Mouse (Mus musculus): ENCODE data around the gene Hscb. TPM values are rescaled to one million over a fixed set of nuclear protein-coding genes. Genes with fewer than 3 reads are reported as not detected.
A peak's percentile ranks its signal among the peaks of the same experiment; 100 is the strongest.

Gene Hscb
- polyA plus RNA-seq, 1 experiment from 2014 or later: 30.2 TPM

GRCm38 (mm10) chr5:110873160-110873559 lies 33.6 kb upstream of the Hscb start:
- no peaks in the 10 kb centered on the region for H3K9me3 ChIP-seq (replicated peaks; ENCODE audit: control insufficient read depth, low read length)
- H3K27ac ChIP-seq (ENCODE audit: low read depth, low read length): no peak overlapping the region
- WGBS (ENCODE audit: insufficient replicate concordance): 96% methylated on average over 6 of the region's 6 CpGs
- H3K36me3 ChIP-seq (ENCODE audit: control insufficient read depth, insufficient read depth, low read length): no peaks in the 10 kb centered on the region; the same call in 1 of the 2 replicates
- no peak overlapping the region for H3K4me2 ChIP-seq
- H3K4me3 ChIP-seq (ENCODE audit: low read depth, low read length): no peak overlapping the region
- ATAC-seq (replicated peaks; ENCODE audit: insufficient number of reproducible peaks, low FRiP score, low TSS enrichment): no peak
- H3K27me3 ChIP-seq (ENCODE audit: control insufficient read depth, insufficient read depth, low read length): no peaks in the 10 kb centered on the region
- H3K4me1 ChIP-seq (ENCODE audit: control insufficient read depth, insufficient read depth, low read length): peaks cover 11% of the 10 kb centered on the region
- no peak overlapping the region for H3K9ac ChIP-seq (ENCODE audit: low read depth, low read length)

- no peak for ATAC-seq (replicated peaks; ENCODE audit: insufficient number of reproducible peaks, low FRiP score, low TSS enrichment)
- H3K36me3 ChIP-seq (ENCODE audit: control insufficient read depth, insufficient read depth, low read length): peaks cover 3% of the 10 kb centered on the region; the same call in 1 of the 2 replicates
- H3K27ac ChIP-seq (ENCODE audit: low read depth, low read length): peak overlapping the region; percentile 7; the same call in 1 of the 2 replicates
- 59% methylated on average over 8 of the region's 8 CpGs for WGBS (ENCODE audit: insufficient replicate concordance)
- no peak overlapping the region for H3K4me3 ChIP-seq (ENCODE audit: low read depth, low read length)
- H3K4me1 ChIP-seq (ENCODE audit: control insufficient read depth, insufficient read depth, low read length): peaks cover 5% of the 10 kb centered on the region; the same call in 1 of the 2 replicates
- H3K9ac ChIP-seq (ENCODE audit: low read depth, low read length): no peak overlapping the region
- H3K4me2 ChIP-seq: no peak overlapping the region
- H3K27me3 ChIP-seq (ENCODE audit: control insufficient read depth, insufficient read depth, low read length): no peaks in the 10 kb centered on the region
- no peaks in the 10 kb centered on the region for H3K9me3 ChIP-seq (replicated peaks; ENCODE audit: control insufficient read depth, low read length)
Measured at GRCm38 (mm10) chr5:110869242-110869669, 29.7 kb upstream of the Hscb start.

- Histone ChIP-seq H3K4me3 (ENCODE audit: low read depth, low read length) (no peak overlapping the region), H3K27me3 (ENCODE audit: control insufficient read depth, insufficient read depth, low read length) (no peaks in the 10 kb centered on the region), H3K9ac (ENCODE audit: low read depth, low read length) (no peak overlapping the region), H3K27ac (ENCODE audit: low read depth, low read length) (peak overlapping the region; percentile 54), H3K9me3 (replicated peaks; ENCODE audit: control insufficient read depth, low read length) (no peaks in the 10 kb centered on the region), H3K36me3 (ENCODE audit: control insufficient read depth, insufficient read depth, low read length) (peaks cover 5% of the 10 kb centered on the region; the same call in 1 of the 2 replicates), H3K4me1 (ENCODE audit: control insufficient read depth, insufficient read depth, low read length) (peaks cover 5% of the 10 kb centered on the region; the same call in 1 of the 2 replicates), H3K4me2 (no peak overlapping the region)
- ATAC-seq (replicated peaks; ENCODE audit: insufficient number of reproducible peaks, low FRiP score, low TSS enrichment): no peak
- 58% methylated on average over 4 of the region's 4 CpGs for WGBS (ENCODE audit: insufficient replicate concordance)
Measured at GRCm38 (mm10) chr5:110868460-110868859, 28.9 kb upstream of the Hscb start.

- no peak for ATAC-seq (replicated peaks; ENCODE audit: insufficient number of reproducible peaks, low FRiP score, low TSS enrichment)
- Histone ChIP-seq H3K27ac (ENCODE audit: low read depth, low read length) (no peak overlapping the region), H3K9me3 (replicated peaks; ENCODE audit: control insufficient read depth, low read length) (no peaks in the 10 kb centered on the region)
Measured at GRCm38 (mm10) chr5:110860445-110860844, 20.9 kb upstream of the Hscb start.

GRCm38 (mm10) chr5:110859013-110859650 lies 19.6 kb upstream of the Hscb start:
- H3K9ac ChIP-seq (ENCODE audit: low read depth, low read length): peak overlapping the region; percentile 23; the same call in 1 of the 2 replicates
- peak overlapping the region; percentile 73 for H3K27ac ChIP-seq (ENCODE audit: low read depth, low read length)
- peaks cover 3% of the 10 kb centered on the region for H3K36me3 ChIP-seq (ENCODE audit: control insufficient read depth, insufficient read depth, low read length)
- peak overlapping the region; percentile 19; the same call in 1 of the 2 replicates for H3K4me3 ChIP-seq (ENCODE audit: low read depth, low read length)
- no peak; the same call in 1 of the 2 replicates for ATAC-seq (replicated peaks; ENCODE audit: insufficient number of reproducible peaks, low FRiP score, low TSS enrichment)
- H3K9me3 ChIP-seq (replicated peaks; ENCODE audit: control insufficient read depth, low read length): no peaks in the 10 kb centered on the region
- no peaks in the 10 kb centered on the region for H3K27me3 ChIP-seq (ENCODE audit: control insufficient read depth, insufficient read depth, low read length)
- WGBS (ENCODE audit: insufficient replicate concordance): 35% methylated on average over 13 of the region's 13 CpGs
- H3K4me1 ChIP-seq (ENCODE audit: control insufficient read depth, insufficient read depth, low read length): 0 out of 2 replicates have a peak, but pooled peaks cover 5% of the 10 kb centered on the region
- H3K4me2 ChIP-seq: peak overlapping the region; percentile 49

More at GRCm38 (mm10) chr5:110860445-110860844, 20.9 kb upstream of the Hscb start:
- peaks cover 3% of the 10 kb centered on the region for H3K36me3 ChIP-seq (ENCODE audit: control insufficient read depth, insufficient read depth, low read length)
- 82% methylated on average over 5 of the region's 5 CpGs for WGBS (ENCODE audit: insufficient replicate concordance)
- H3K4me3 ChIP-seq (ENCODE audit: low read depth, low read length): no peak overlapping the region
- H3K4me2 ChIP-seq: no peak overlapping the region
- H3K9ac ChIP-seq (ENCODE audit: low read depth, low read length): no peak overlapping the region
- 0 out of 2 replicates have a peak, but pooled peaks cover 5% of the 10 kb centered on the region for H3K4me1 ChIP-seq (ENCODE audit: control insufficient read depth, insufficient read depth, low read length)
- no peaks in the 10 kb centered on the region for H3K27me3 ChIP-seq (ENCODE audit: control insufficient read depth, insufficient read depth, low read length)

- WGBS (ENCODE audit: insufficient replicate concordance): 31% methylated on average over 5 of the region's 5 CpGs
Measured at GRCm38 (mm10) chr5:110857091-110857490, 17.5 kb upstream of the Hscb start.

GRCm38 (mm10) chr5:110852990-110853389 lies 13.4 kb upstream of the Hscb start:
- 82% methylated on average over 1 of the region's 1 CpGs for WGBS (ENCODE audit: insufficient replicate concordance)
- H3K9ac ChIP-seq (ENCODE audit: low read depth, low read length): no peak overlapping the region
- peaks cover 2% of the 10 kb centered on the region for H3K36me3 ChIP-seq (ENCODE audit: control insufficient read depth, insufficient read depth, low read length)
- H3K4me3 ChIP-seq (ENCODE audit: low read depth, low read length): no peak overlapping the region
- H3K4me2 ChIP-seq: no peak overlapping the region
- no peaks in the 10 kb centered on the region for H3K9me3 ChIP-seq (replicated peaks; ENCODE audit: control insufficient read depth, low read length)
- ATAC-seq (replicated peaks; ENCODE audit: insufficient number of reproducible peaks, low FRiP score, low TSS enrichment): no peak
- 0 out of 2 replicates have a peak, but pooled peaks cover 5% of the 10 kb centered on the region for H3K4me1 ChIP-seq (ENCODE audit: control insufficient read depth, insufficient read depth, low read length)
- no peak overlapping the region for H3K27ac ChIP-seq (ENCODE audit: low read depth, low read length)
- H3K27me3 ChIP-seq (ENCODE audit: control insufficient read depth, insufficient read depth, low read length): no peaks in the 10 kb centered on the region

More at GRCm38 (mm10) chr5:110857091-110857490, 17.5 kb upstream of the Hscb start:
- Histone ChIP-seq H3K27me3 (ENCODE audit: control insufficient read depth, insufficient read depth, low read length) (no peaks in the 10 kb centered on the region), H3K36me3 (ENCODE audit: control insufficient read depth, insufficient read depth, low read length) (no peaks in the 10 kb centered on the region; the same call in 1 of the 2 replicates), H3K4me1 (ENCODE audit: control insufficient read depth, insufficient read depth, low read length) (0 out of 2 replicates have a peak, but pooled peaks cover 5% of the 10 kb centered on the region), H3K9ac (ENCODE audit: low read depth, low read length) (no peak overlapping the region), H3K9me3 (replicated peaks; ENCODE audit: control insufficient read depth, low read length) (no peaks in the 10 kb centered on the region), H3K4me3 (ENCODE audit: low read depth, low read length) (no peak overlapping the region), H3K4me2 (no peak overlapping the region), H3K27ac (ENCODE audit: low read depth, low read length) (0 out of 2 replicates have a peak overlapping the region, but pooled peaks have one; percentile 25)
- no peak for ATAC-seq (replicated peaks; ENCODE audit: insufficient number of reproducible peaks, low FRiP score, low TSS enrichment)

GRCm38 (mm10) chr5:110841046-110841862 lies 1.7 kb upstream of the Hscb start:
- Histone ChIP-seq H3K27ac (ENCODE audit: low read depth, low read length) (no peak overlapping the region), H3K9ac (ENCODE audit: low read depth, low read length) (no peak overlapping the region), H3K36me3 (ENCODE audit: control insufficient read depth, insufficient read depth, low read length) (peaks cover 15% of the 10 kb centered on the region), H3K27me3 (ENCODE audit: control insufficient read depth, insufficient read depth, low read length) (no peaks in the 10 kb centered on the region), H3K9me3 (replicated peaks; ENCODE audit: control insufficient read depth, low read length) (no peaks in the 10 kb centered on the region), H3K4me1 (ENCODE audit: control insufficient read depth, insufficient read depth, low read length) (peaks cover 7% of the 10 kb centered on the region), H3K4me2 (peak overlapping the region; percentile 80), H3K4me3 (ENCODE audit: low read depth, low read length) (peak overlapping the region; percentile 57)
- no peak for ATAC-seq (replicated peaks; ENCODE audit: insufficient number of reproducible peaks, low FRiP score, low TSS enrichment)
- 89% methylated on average over 14 of the region's 14 CpGs for WGBS (ENCODE audit: insufficient replicate concordance)
